Mouse (Mus musculus) CH12.LX (cell line): ENCODE measurements around the gene Mettl21c. TPM values are rescaled to one million over a fixed set of nuclear protein-coding genes. Genes with fewer than 3 reads are reported as not detected.
A peak's percentile ranks its signal among the peaks of the same experiment; 100 is the strongest.

Experiments used
- DNase-seq: peaks from one replicate; pipeline ENCODE4 v3.0.0-alpha.2; 2013; ENCODE audit errors: extremely low read depth
- H3K27ac ChIP-seq: 2 replicates; pipeline ENCODE4 v1.5.1; 2012; ENCODE audit warnings: low read depth, mild to moderate bottlenecking, control low read depth, moderate library complexity; ENCODE audit not compliant: insufficient read depth
- H3K27me3 ChIP-seq: replicated peaks from 2 replicates; pipeline ENCODE3; 2012; ENCODE audit warnings: inconsistent platforms
- H3K36me3 ChIP-seq, 2 experiments: replicated peaks in 1 of 2; 2 replicates each; pipeline versions ENCODE3 to v1.6.1; 2012; ENCODE audit warnings: inconsistent platforms in 1 of 2, low read length in 1 of 2, mild to moderate bottlenecking in 1 of 2, mixed read lengths in 1 of 2, moderate library complexity in 1 of 2; ENCODE audit not compliant: control insufficient read depth in 1 of 2, insufficient read depth in 1 of 2
- H3K4me1 ChIP-seq, 2 experiments: 2 replicates each; pipeline ENCODE4 v1.6.1; 2012; ENCODE audit warnings: inconsistent platforms in 1 of 2, moderate library complexity in 1 of 2; ENCODE audit not compliant: insufficient read depth in 2 of 2, control insufficient read depth in 1 of 2
- H3K4me2 ChIP-seq: 2 replicates; pipeline ENCODE4 v1.6.1; 2012; ENCODE audit warnings: low read depth, mild to moderate bottlenecking, control low read depth; ENCODE audit not compliant: poor library complexity, insufficient read depth, severe bottlenecking
- H3K4me3 ChIP-seq, 3 experiments: fragments of 150-350 bp in 1 of 3; sonication (generic) in 1 of 3; replicated peaks in 1 of 3; 2 replicates each; pipeline versions ENCODE3 to v1.5.1; 2011 to 2012; ENCODE audit warnings: low read depth in 2 of 3, low read length in 2 of 3, mild to moderate bottlenecking in 2 of 3, moderate library complexity in 2 of 3, control low read depth in 1 of 3, improper control_type of control experiment in 1 of 3, inconsistent platforms in 1 of 3, mixed read lengths in 1 of 3; ENCODE audit not compliant: poor library complexity in 1 of 3
- H3K79me2 ChIP-seq: replicated peaks from 2 replicates; pipeline ENCODE4 v1.6.1; 2012; ENCODE audit warnings: mild to moderate bottlenecking, moderate library complexity; ENCODE audit not compliant: control insufficient read depth, poor library complexity, insufficient read depth, severe bottlenecking; ENCODE audit errors: extremely low read depth
- H3K9ac ChIP-seq: 2 replicates; pipeline ENCODE4 v1.6.1; 2012; ENCODE audit warnings: low read depth, mild to moderate bottlenecking, control low read depth, moderate library complexity; ENCODE audit not compliant: insufficient read depth
- H3K9me3 ChIP-seq: replicated peaks from 2 replicates; pipeline ENCODE3; 2012; ENCODE audit warnings: low read length, inconsistent platforms, mixed read lengths
- BHLHE40 ChIP-seq: IDR thresholded peaks from 2 replicates; pipeline ENCODE4 v1.6.1; 2011; ENCODE audit warnings: mild to moderate bottlenecking, low read depth, low read length, improper control_type of control experiment
- CTCF ChIP-seq, 2 experiments: IDR thresholded peaks in 1 of 2; conservative IDR thresholded peaks in 1 of 2; 2 replicates each; pipeline ENCODE4 v1.5.1; 2011 to 2012; ENCODE audit warnings: low read depth in 2 of 2, low read length in 2 of 2, improper control_type of control experiment in 1 of 2, inconsistent platforms in 1 of 2, mild to moderate bottlenecking in 1 of 2, moderate library complexity in 1 of 2
- E2F4 ChIP-seq: IDR thresholded peaks from 2 replicates; pipeline ENCODE4 v1.6.1; 2011; ENCODE audit warnings: low read depth, low read length, improper control_type of control experiment; ENCODE audit not compliant: insufficient replicate concordance
- ETS1 ChIP-seq: conservative IDR thresholded peaks from 2 replicates; pipeline ENCODE4 v1.6.1; 2012; ENCODE audit warnings: low read depth, mild to moderate bottlenecking, inconsistent platforms, low read length, improper control_type of control experiment, moderate library complexity
- IRF4 ChIP-seq: IDR thresholded peaks from 2 replicates; pipeline ENCODE4 v1.6.1; 2014; ENCODE audit warnings: low read depth, mild to moderate bottlenecking, inconsistent platforms, low read length, improper control_type of control experiment
- JUN ChIP-seq: IDR thresholded peaks from 2 replicates; pipeline ENCODE4 v1.6.1; 2011; ENCODE audit warnings: low read depth, mild to moderate bottlenecking, low read length, improper control_type of control experiment, moderate library complexity; ENCODE audit not compliant: insufficient read depth
- MAFK ChIP-seq: IDR thresholded peaks from 2 replicates; pipeline ENCODE4 v1.6.1; 2011; ENCODE audit warnings: low read length, improper control_type of control experiment; ENCODE audit not compliant: insufficient replicate concordance
- MAZ ChIP-seq: IDR thresholded peaks from 2 replicates; pipeline ENCODE4 v1.6.1; 2012; ENCODE audit warnings: low read depth, mild to moderate bottlenecking, inconsistent platforms, low read length, improper control_type of control experiment, moderate library complexity
- POLR2A ChIP-seq: IDR thresholded peaks from 2 replicates; pipeline ENCODE4 v1.6.1; 2011; ENCODE audit warnings: low read depth, mild to moderate bottlenecking, improper control_type of control experiment, low read length
- POLR2AphosphoS2 ChIP-seq: IDR thresholded peaks from 2 replicates; pipeline ENCODE4 v1.6.1; 2011; ENCODE audit warnings: low read depth, low read length, improper control_type of control experiment
- RAD21 ChIP-seq: IDR thresholded peaks from 2 replicates; pipeline ENCODE4 v1.6.1; 2011; ENCODE audit warnings: low read depth, mild to moderate bottlenecking, low read length, improper control_type of control experiment, moderate library complexity
- SIN3A ChIP-seq: IDR thresholded peaks from 2 replicates; pipeline ENCODE4 v1.6.1; 2012; ENCODE audit warnings: low read length, improper control_type of control experiment, inconsistent platforms
- SMC3 ChIP-seq: IDR thresholded peaks from 2 replicates; pipeline ENCODE4 v1.6.1; 2011; ENCODE audit warnings: low read depth, low read length, improper control_type of control experiment
- USF1 ChIP-seq: IDR thresholded peaks from 2 replicates; pipeline ENCODE4 v1.6.1; 2014; ENCODE audit warnings: low read depth, mild to moderate bottlenecking, inconsistent platforms, low read length, improper control_type of control experiment
- ZC3H11A ChIP-seq: IDR thresholded peaks from 2 replicates; pipeline ENCODE4 v1.6.1; 2012; ENCODE audit warnings: low read depth, mild to moderate bottlenecking, inconsistent platforms, low read length, improper control_type of control experiment
- ZMIZ1 ChIP-seq: IDR thresholded peaks from 2 replicates; pipeline ENCODE4 v1.6.1; 2012; ENCODE audit warnings: low read depth, mild to moderate bottlenecking, inconsistent platforms, low read length, improper control_type of control experiment
- dilution Hi-C: fragments of 300-500 bp; cut with MboI; formaldehyde crosslinking; loops from 2 replicates; pipeline ENCODE4 v1.14.3; 2020; ENCODE audit warnings: low sequenced_read_pairs; ENCODE audit not compliant: extremely low pct_unique_long_range_greater_than_20kb, extremely low pct_ligation_motif_present
- in situ Hi-C: fragments of 300-500 bp; cut with MboI; formaldehyde crosslinking; loops from 3 replicates; pipeline ENCODE4 v1.14.3; 2019; ENCODE audit warnings: low sequenced_read_pairs, low pct_ligation_motif_present, low pct_unique_long_range_greater_than_20kb, mixed read lengths
- polyA plus RNA-seq: library from polyadenylated mRNA; unstranded; fragments of >175 nt; gene quantifications from 2 replicates; pipeline ENCODE4 v1.2.1, GENCODE M21; 2012; ENCODE audit warnings: low read depth; ENCODE audit not compliant: insufficient read length
- total RNA-seq, 2 experiments: library from RNA; depleted of rRNA; stranded (reverse); fragments of 300-350 nt in 1 of 2; fragments of >200 nt in 1 of 2; gene quantifications; 2 replicates each; pipeline ENCODE4 v1.2.3; 2012 to 2014

Mettl21c gene
- total RNA-seq (2012; rRNA removed) (0.13 and 0.17 TPM in 2 replicates), total RNA-seq (2014; rRNA removed) (0.31 and 0.47 TPM in 2 replicates), polyA plus RNA-seq (0.16 and 0.37 TPM in 2 replicates)

- Histone ChIP-seq H3K36me3 (no peaks in the 10 kb centered on the region), H3K9me3 (no peaks in the 10 kb centered on the region), H3K79me2 (no peaks in the 10 kb centered on the region), H3K9ac (no peak within 1 kb of the TSS), H3K4me1 (no peaks in the 10 kb centered on the region), H3K27ac (no peak within 1 kb of the TSS), H3K4me3 (no peak within 1 kb of the TSS)
- DNase-seq, result no peak
- dilution Hi-C loops, result no loop called here
- no peak for TF ChIP-seq ZC3H11A
- TF ChIP-seq MAZ, result no peak
- TF ChIP-seq SIN3A, result no peak
- TF ChIP-seq POLR2AphosphoS2, result no peak
- TF ChIP-seq MAFK, result no peak
- TF ChIP-seq POLR2A, result no peak
- no peak for TF ChIP-seq JUN
- no peak for TF ChIP-seq CTCF (conservative IDR thresholded peaks at IDR 0.05 in 1 of 2, IDR thresholded peaks at IDR 0.05 in 1 of 2; ENCODE audit: low read depth in 2 of 2, low read length in 2 of 2)
- no peak for TF ChIP-seq USF1
- TF ChIP-seq IRF4, result no peak
- TF ChIP-seq ZMIZ1, result no peak
- no peak for TF ChIP-seq BHLHE40
- no peak for TF ChIP-seq RAD21
- TF ChIP-seq ETS1, result no peak
- TF ChIP-seq, all 38 proteins: peak for 0
- Histone ChIP-seq H3K27me3 (peaks cover 1% of the 10 kb centered on the region), H3K4me2 (no peak within 1 kb of the TSS)
- in situ Hi-C loops, result no loop called here
Measured at GRCm38 (mm10) chr1:44019934-44020333, at the start of gene Mettl21c. Gene Mettl21c, minus strand, starts transcription at chr1:44020034.

- Histone ChIP-seq H3K79me2 (no peaks in the 10 kb centered on the region), H3K36me3 (no peaks in the 10 kb centered on the region), H3K9me3 (no peaks in the 10 kb centered on the region), H3K4me3 (no peak overlapping the region), H3K4me2 (no peak overlapping the region), H3K9ac (no peak overlapping the region)
- in situ Hi-C loops, result loop anchor here (5.0 to 10.0 kb wide), 2 partner anchors 162 to 420 kb away; no protein-coding TSS in a partner anchor
- TF ChIP-seq ZC3H11A (peak; percentile 48), RAD21 (peak; percentile 87), SMC3 (peak; percentile 88), E2F4 (no peak), MAFK (no peak), CTCF (conservative IDR thresholded peaks at IDR 0.05 in 1 of 2, IDR thresholded peaks at IDR 0.05 in 1 of 2; ENCODE audit: low read depth in 2 of 2, low read length in 2 of 2) (peak; percentile 60 to 92; a peak in 3 of 4 replicates)
- TF ChIP-seq, all 38 proteins: peak for 4
- Histone ChIP-seq H3K27me3 (no peaks in the 10 kb centered on the region), H3K4me1 (peaks cover 0 to 16% of the 10 kb centered on the region in 2 experiments; a peak in 2 of 4 replicates), H3K27ac (no peak overlapping the region)
- dilution Hi-C loops, result no loop called here
- DNase-seq, result peak; percentile 81
Measured at GRCm38 (mm10) chr1:44064625-44065024, 44.8 kb upstream of the Mettl21c start.
